Mouse (Mus musculus): ENCODE measurements around the gene Soga1. TPM values are rescaled to one million over a fixed set of nuclear protein-coding genes. Genes with fewer than 3 reads are reported as not detected.

Soga1 gene
- polyA plus RNA-seq (2015; fragmentation: Illumina TruSeq; extraction: RNeasy Lipid Tissue Mini Kit (QIAGEN cat#74804); ENCODE audit: insufficient read depth, low read depth, low replicate concordance) = 2.4 TPM

GRCm38 (mm10) chr2:157078793-157079700, at the start of gene Soga1:
Gene Soga1 (minus strand): TSS chr2:157079254.

DNA sequence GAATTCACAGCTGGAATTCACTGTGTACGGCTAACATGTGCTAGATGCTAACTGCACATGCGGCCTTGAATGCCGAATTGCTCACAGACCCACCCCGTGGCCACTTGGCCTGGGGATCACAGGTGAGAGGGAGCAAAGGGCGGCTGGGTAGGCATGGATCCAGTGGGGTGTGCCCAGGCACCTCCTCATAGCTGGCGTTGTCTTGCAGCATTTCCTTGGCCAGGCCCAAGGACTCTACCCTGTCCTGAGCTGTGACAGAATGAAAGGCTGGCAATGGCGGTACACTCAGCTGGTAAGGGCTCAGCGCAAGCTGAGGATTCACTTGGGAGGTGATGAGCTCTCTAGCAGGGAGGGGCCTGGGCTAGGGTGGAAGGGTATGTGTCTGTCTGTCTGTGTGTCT, 7.7 kb upstream of the Soga1 start, which contains the start of gene Tldc2:
TSS of gene Tldc2 (plus strand) at position 260 of the 400 bp plus-strand sequence.

DNA sequence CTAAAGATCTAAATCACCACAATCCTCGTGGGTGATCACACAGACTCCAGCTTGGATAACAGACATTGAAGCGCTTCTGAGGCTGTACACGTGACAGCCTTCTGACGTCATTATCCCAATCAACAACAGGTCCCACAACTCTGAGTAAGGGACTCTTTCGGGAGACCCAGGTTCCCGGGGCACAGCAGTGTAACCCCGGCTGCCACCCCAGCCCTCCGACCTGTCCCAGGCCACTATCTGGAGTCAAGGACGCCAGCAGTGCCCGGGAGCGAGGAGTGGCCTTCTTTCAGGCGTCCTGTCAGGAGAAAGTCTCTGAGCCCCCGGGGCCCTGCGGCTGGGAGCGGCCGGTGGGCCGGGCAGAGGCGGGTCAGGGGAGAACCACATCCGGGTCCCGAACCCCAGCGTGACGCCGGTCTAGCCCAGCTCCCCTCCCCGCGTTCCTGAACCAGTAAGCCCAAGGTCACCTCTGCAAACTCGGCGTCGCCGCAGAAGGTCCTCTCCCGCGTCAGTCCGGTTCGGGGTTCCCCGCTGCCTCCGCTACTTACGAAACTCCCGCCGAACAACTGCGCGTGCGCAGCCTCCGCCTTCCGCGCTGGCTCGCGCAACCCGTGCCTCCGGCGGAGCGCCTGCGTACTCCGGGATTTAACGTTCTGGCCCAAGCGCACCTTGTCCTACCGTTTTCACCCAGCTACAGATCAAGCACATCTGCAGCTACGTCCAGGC, 72.4 kb downstream of the Soga1 start, which contains the start of gene Dsn1:
TSS of gene Dsn1 (minus strand) at position 644 of the 723 bp plus-strand sequence.

GRCm38 (mm10) chr2:156991470-156992319, 87.4 kb downstream of the Soga1 start, which contains the start of gene Ndrg3:
Gene Ndrg3 (minus strand): TSS chr2:156992056.

Other genes with a start within 250 kb of the Soga1 start
- 0.79 TPM for gene Tgif2, start 239.2 kb downstream of the Soga1 start, polyA plus RNA-seq (2015; fragmentation: Illumina TruSeq; extraction: RNeasy Lipid Tissue Mini Kit (QIAGEN cat#74804); ENCODE audit: insufficient read depth, low read depth, low replicate concordance)
- gene 4930518I15Rik, start 221.3 kb downstream of the Soga1 start, polyA plus RNA-seq (2015; fragmentation: Illumina TruSeq; extraction: RNeasy Lipid Tissue Mini Kit (QIAGEN cat#74804); ENCODE audit: insufficient read depth, low read depth, low replicate concordance) = not detected
- 23.2 TPM for gene Rab5if, start 216.1 kb downstream of the Soga1 start, polyA plus RNA-seq (2015; fragmentation: Illumina TruSeq; extraction: RNeasy Lipid Tissue Mini Kit (QIAGEN cat#74804); ENCODE audit: insufficient read depth, low read depth, low replicate concordance)
- gene Sla2, start 192.1 kb downstream of the Soga1 start, polyA plus RNA-seq (2015; fragmentation: Illumina TruSeq; extraction: RNeasy Lipid Tissue Mini Kit (QIAGEN cat#74804); ENCODE audit: insufficient read depth, low read depth, low replicate concordance) = not detected
- gene Ndrg3, start 87.2 kb downstream of the Soga1 start, polyA plus RNA-seq (2015; fragmentation: Illumina TruSeq; extraction: RNeasy Lipid Tissue Mini Kit (QIAGEN cat#74804); ENCODE audit: insufficient read depth, low read depth, low replicate concordance) = 12.7 TPM
- 0.52 TPM for gene Dsn1, start 72.1 kb downstream of the Soga1 start, polyA plus RNA-seq (2015; fragmentation: Illumina TruSeq; extraction: RNeasy Lipid Tissue Mini Kit (QIAGEN cat#74804); ENCODE audit: insufficient read depth, low read depth, low replicate concordance)
- not detected for gene Tldc2, start 7.8 kb upstream of the Soga1 start, polyA plus RNA-seq (2015; fragmentation: Illumina TruSeq; extraction: RNeasy Lipid Tissue Mini Kit (QIAGEN cat#74804); ENCODE audit: insufficient read depth, low read depth, low replicate concordance)
- 11.8 TPM for gene Samhd1, start 56.0 kb upstream of the Soga1 start, polyA plus RNA-seq (2015; fragmentation: Illumina TruSeq; extraction: RNeasy Lipid Tissue Mini Kit (QIAGEN cat#74804); ENCODE audit: insufficient read depth, low read depth, low replicate concordance)
- 1.6 TPM for gene Rbl1, start 125.3 kb upstream of the Soga1 start, polyA plus RNA-seq (2015; fragmentation: Illumina TruSeq; extraction: RNeasy Lipid Tissue Mini Kit (QIAGEN cat#74804); ENCODE audit: insufficient read depth, low read depth, low replicate concordance)
- 77.6 TPM for gene Rpn2, start 199.8 kb upstream of the Soga1 start, polyA plus RNA-seq (2015; fragmentation: Illumina TruSeq; extraction: RNeasy Lipid Tissue Mini Kit (QIAGEN cat#74804); ENCODE audit: insufficient read depth, low read depth, low replicate concordance)
- not detected for gene Mroh8, start 200.3 kb upstream of the Soga1 start, polyA plus RNA-seq (2015; fragmentation: Illumina TruSeq; extraction: RNeasy Lipid Tissue Mini Kit (QIAGEN cat#74804); ENCODE audit: insufficient read depth, low read depth, low replicate concordance)

All from pancreas, adult 10 weeks (tissue).